Mouse (Mus musculus): ENCODE measurements around the gene Slc1a3.

DNA sequence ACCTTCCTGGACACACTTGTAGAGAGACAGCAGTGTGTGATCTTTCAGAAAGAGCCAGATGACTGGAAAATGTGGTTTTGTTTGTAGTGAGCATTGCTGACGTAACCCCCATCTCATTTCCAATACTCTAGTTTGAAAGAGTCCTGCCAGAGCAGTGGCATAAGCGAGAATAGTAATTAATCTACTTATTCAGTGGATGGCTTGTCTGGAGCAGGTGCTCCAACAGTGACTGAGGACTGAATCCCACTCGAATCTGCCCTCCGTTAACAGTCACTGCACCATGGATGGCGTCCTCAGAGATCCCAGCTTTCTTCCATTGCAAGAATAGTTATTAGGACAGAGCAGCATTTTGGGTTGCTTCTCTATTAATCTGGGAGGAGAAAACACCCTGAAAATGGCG, 45.9 kb upstream of the Slc1a3 start:
- TF ChIP-seq EP300 (IDR thresholded peaks at IDR 0.05; ENCODE audit: low read depth): no peak
- no peak for TF ChIP-seq CTCF (IDR thresholded peaks at IDR 0.05; ENCODE audit: low read depth)

Measured in liver, embryonic 14.5 days (tissue).